Mouse (Mus musculus) ES-E14 (cell line): ENCODE data around the gene Map4k3.

Experiments
- HCFC1 ChIP-seq: IDR thresholded peaks from 2 replicates; pipeline ENCODE4 v1.6.1; 2012; ENCODE audit warnings: low read length, inconsistent platforms, borderline replicate concordance; ENCODE audit not compliant: insufficient read depth
- MAFK ChIP-seq: IDR thresholded peaks from 2 replicates; pipeline ENCODE4 v1.6.1; 2014; ENCODE audit warnings: mild to moderate bottlenecking, low read depth, low read length, inconsistent platforms; ENCODE audit not compliant: insufficient read depth
- ZC3H11A ChIP-seq: IDR thresholded peaks from 2 replicates; pipeline ENCODE4 v1.6.1; 2012; ENCODE audit warnings: low read depth, mild to moderate bottlenecking, inconsistent platforms, low read length, borderline replicate concordance
- ZNF384 ChIP-seq: IDR thresholded peaks from 2 replicates; pipeline ENCODE4 v1.6.1; 2012; ENCODE audit warnings: low read depth, low read length, inconsistent platforms

DNA sequence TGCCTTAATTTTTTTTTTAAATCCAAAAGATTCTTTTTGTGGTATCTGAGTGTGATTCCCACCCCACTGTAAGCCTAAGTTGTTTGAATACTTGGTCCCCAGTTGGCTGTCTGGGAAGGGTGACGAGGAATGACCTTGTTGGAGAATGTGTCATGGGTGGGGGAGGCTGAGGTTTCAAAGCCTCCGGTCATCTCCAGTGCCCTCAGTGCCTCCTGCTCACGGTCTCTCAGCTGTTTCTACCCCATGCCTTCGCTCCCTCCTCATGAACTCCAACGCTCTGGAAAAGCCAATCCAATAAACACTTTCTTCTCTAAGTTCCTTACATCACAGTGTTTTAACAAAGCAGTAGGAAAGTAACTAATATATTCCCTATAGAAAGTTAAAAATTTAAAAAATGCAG is 45.2 kb downstream of the Map4k3 start:
- TF ChIP-seq ZNF384 (no peak), MAFK (no peak), ZC3H11A (no peak), HCFC1 (no peak)
